Mouse (Mus musculus) natural killer cell, adult 2 months (primary cell): Measurements from ENCODE around the gene Dnmt1.

Source experiments
- DNase-seq, 2 experiments: peaks; one replicate each; pipeline ENCODE4 v3.0.0; 2022; ENCODE audit warnings: low spot score in 2 of 2

Dnmt1 gene

GRCm38 (mm10) chr9:20976961-20977689, 17.4 kb upstream of the Dnmt1 start:
- DNase-seq, result no peak

- DNase-seq, result peak; percentile 83 to 87
These were observed 16.7 kb upstream of the Dnmt1 start, which contains the start of gene S1pr2 for GRCm38 (mm10) chr9:20976216-20976960. TSS of gene S1pr2 (minus strand) at chr9:20976781.

GRCm38 (mm10) chr9:20975431-20976215, 15.9 kb upstream of the Dnmt1 start:
- DNase-seq, result peak; percentile 37 to 46

GRCm38 (mm10) chr9:20973682-20974075, 14.0 kb upstream of the Dnmt1 start:
- no peak for DNase-seq

- DNase-seq, result no peak
These were observed 13.5 kb upstream of the Dnmt1 start for GRCm38 (mm10) chr9:20973001-20973681.

- no peak for DNase-seq
These were observed 12.7 kb upstream of the Dnmt1 start for GRCm38 (mm10) chr9:20972141-20972992.

GRCm38 (mm10) chr9:20971751-20972140, 12.1 kb upstream of the Dnmt1 start:
- no peak for DNase-seq

- DNase-seq, result no peak
These were observed 7.1 kb upstream of the Dnmt1 start for GRCm38 (mm10) chr9:20966747-20967146.

GRCm38 (mm10) chr9:20966008-20966407, 6.3 kb upstream of the Dnmt1 start:
- DNase-seq, result no peak

GRCm38 (mm10) chr9:20965606-20966005, 5.9 kb upstream of the Dnmt1 start:
- no peak for DNase-seq

- DNase-seq, result peak; percentile 71 to 84
These were observed 1.9 kb upstream of the Dnmt1 start for GRCm38 (mm10) chr9:20961557-20961956.

- DNase-seq, result no peak
These were observed 2.7 kb downstream of the Dnmt1 start for GRCm38 (mm10) chr9:20956989-20957388.

- peak; percentile 96 to 97 for DNase-seq
These were observed 7.0 kb downstream of the Dnmt1 start for GRCm38 (mm10) chr9:20952520-20953227.

- DNase-seq, result no peak
These were observed 7.6 kb downstream of the Dnmt1 start for GRCm38 (mm10) chr9:20951966-20952519.

- DNase-seq, result no peak
These were observed 8.2 kb downstream of the Dnmt1 start for GRCm38 (mm10) chr9:20951441-20951840.

GRCm38 (mm10) chr9:20950419-20950818, 9.3 kb downstream of the Dnmt1 start:
- no peak for DNase-seq

GRCm38 (mm10) chr9:20946066-20946880, 13.4 kb downstream of the Dnmt1 start:
- DNase-seq, result no peak

GRCm38 (mm10) chr9:20944697-20945370, 14.9 kb downstream of the Dnmt1 start:
- DNase-seq, result no peak
